ENCODE assay signal across 15 mouse cellular contexts in genomic region chr2:159401421-159402100, GRCm38 (mm10).
DNase-seq lines count a peak whose midpoint lies in the region.
"Had no signal": no experiment of that assay in that cellular context is flagged by ENCODE, and none has a peak within 500 bp of the region (broad histone marks: within the 10 kb centered on the region; RNA-seq: fewer than 3 reads in every experiment).

No protein-coding gene starts in this region.

- peak; percentile 27 for DNase-seq in heart, adult 11 months
- no peak for DNase-seq in heart, postnatal 10 days
- DNase-seq in embryo, embryonic 10 days (ENCODE audit: low spot score), result peak; percentile 65
- peak; percentile 24 for DNase-seq in embryo, embryonic 9.5 days (ENCODE audit: extremely low spot score)
- peak; percentile 40 for DNase-seq in forelimb bud, embryonic 11.5 days (ENCODE audit: low read depth, low spot score)
- no peak for DNase-seq in adrenal gland, postnatal 36 days
- DNase-seq in retina, postnatal 1 day, result no peak
- no peak for DNase-seq in lung, postnatal 25 days (ENCODE audit: low spot score)
- DNase-seq: adrenal gland, adult 8-10 months; B cell, adult 2 months; cerebellum, adult 11 months; cerebellum, adult 8-10 months; cerebellum, postnatal 14 days; gastrocnemius, postnatal 14 days; heart, postnatal 36 days had no signal

- intact Hi-C loops in heart, postnatal 10 days (cut with DNase I), result no loop called here

Comparison
In these comparisons a context has a peak if more than half of its experiments do, and no peak if none do; other contexts are left out.
1. DNase-seq: peak in heart, adult 11 months (single experiment), embryo, embryonic 10 days (single experiment), embryo, embryonic 9.5 days (single experiment) and forelimb bud, embryonic 11.5 days (single experiment); none in heart, postnatal 10 days (0 of 2), adrenal gland, postnatal 36 days (0 of 2), retina, postnatal 1 day (single experiment) and lung, postnatal 25 days (single experiment).